Mouse (Mus musculus) cerebellum, adult 2 months (tissue): ENCODE data around the gene Bend5.

Experiments
- CTCF ChIP-seq: fragments of 200-500 bp; IDR thresholded peaks from 2 replicates; pipeline ENCODE4 v1.5.1; 2011; ENCODE audit warnings: low read depth, mild to moderate bottlenecking, control low read depth, low read length, moderate library complexity, borderline replicate concordance; ENCODE audit not compliant: insufficient read depth
- POLR2A ChIP-seq: fragments of 200-500 bp; IDR thresholded peaks from 2 replicates; pipeline ENCODE4 v1.6.1; 2011; ENCODE audit warnings: low read length, control low read depth, borderline replicate concordance; ENCODE audit not compliant: insufficient read depth

DNA sequence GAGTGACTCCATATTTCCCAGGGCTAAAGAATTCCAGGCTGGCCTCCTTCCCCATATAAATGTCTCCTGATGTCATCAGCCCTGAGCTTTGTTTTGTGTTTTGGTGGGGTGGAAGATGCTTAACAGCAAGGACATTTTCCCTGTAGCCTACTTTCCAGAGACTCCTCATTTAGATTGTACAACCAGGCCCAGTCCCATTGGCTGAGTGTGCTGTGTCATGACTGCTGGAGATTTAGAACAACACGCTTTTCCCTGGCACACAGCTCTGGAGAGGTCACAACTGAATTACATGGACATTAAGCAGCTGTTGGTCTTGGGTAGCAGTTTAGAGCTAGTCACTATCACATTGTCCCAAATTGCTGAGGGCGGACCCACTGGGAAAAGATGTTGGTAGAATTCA, 16.4 kb downstream of the Bend5 start:
- TF ChIP-seq CTCF (no peak), POLR2A (no peak)
